Mouse (Mus musculus) thymus, postnatal 25 days (tissue): ENCODE results near the gene Cpa2.

ENCODE experiments used
- DNase-seq: peaks from one replicate; pipeline ENCODE4 v3.0.0; 2022

Cpa2 gene

GRCm38 (mm10) chr6:30549231-30549761 lies 7.9 kb downstream of the Cpa2 start:
- DNase-seq: no peak

GRCm38 (mm10) chr6:30550496-30551192 lies 9.3 kb downstream of the Cpa2 start:
- DNase-seq: no peak

- DNase-seq: no peak
Observed at GRCm38 (mm10) chr6:30551193-30551515, 9.8 kb downstream of the Cpa2 start.

- no peak for DNase-seq
Observed at GRCm38 (mm10) chr6:30551644-30552580, 10.5 kb downstream of the Cpa2 start.

DNA sequence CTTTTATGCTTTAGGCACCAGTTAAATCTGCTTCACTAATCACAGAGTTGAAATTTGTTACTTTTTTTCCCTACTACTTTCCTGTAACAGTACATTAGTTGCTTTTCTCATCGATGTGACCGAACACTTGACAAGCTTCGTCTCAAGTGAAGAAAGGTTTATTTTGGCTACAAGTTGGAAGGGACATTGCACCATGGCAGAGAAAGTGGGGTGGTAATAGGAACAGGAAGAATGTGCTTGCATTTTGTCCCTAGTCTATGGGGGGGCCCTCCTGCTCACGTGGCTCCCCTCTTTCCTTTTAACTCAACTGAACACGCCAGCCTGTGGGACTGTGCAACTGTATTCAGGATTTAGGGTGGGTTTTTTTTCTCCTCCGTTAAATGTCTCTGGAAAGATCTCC lies 11.2 kb downstream of the Cpa2 start:
- no peak for DNase-seq

GRCm38 (mm10) chr6:30553381-30554010 lies 12.1 kb downstream of the Cpa2 start:
- no peak for DNase-seq

- no peak for DNase-seq
Observed at GRCm38 (mm10) chr6:30554092-30554491, 12.7 kb downstream of the Cpa2 start.

DNA sequence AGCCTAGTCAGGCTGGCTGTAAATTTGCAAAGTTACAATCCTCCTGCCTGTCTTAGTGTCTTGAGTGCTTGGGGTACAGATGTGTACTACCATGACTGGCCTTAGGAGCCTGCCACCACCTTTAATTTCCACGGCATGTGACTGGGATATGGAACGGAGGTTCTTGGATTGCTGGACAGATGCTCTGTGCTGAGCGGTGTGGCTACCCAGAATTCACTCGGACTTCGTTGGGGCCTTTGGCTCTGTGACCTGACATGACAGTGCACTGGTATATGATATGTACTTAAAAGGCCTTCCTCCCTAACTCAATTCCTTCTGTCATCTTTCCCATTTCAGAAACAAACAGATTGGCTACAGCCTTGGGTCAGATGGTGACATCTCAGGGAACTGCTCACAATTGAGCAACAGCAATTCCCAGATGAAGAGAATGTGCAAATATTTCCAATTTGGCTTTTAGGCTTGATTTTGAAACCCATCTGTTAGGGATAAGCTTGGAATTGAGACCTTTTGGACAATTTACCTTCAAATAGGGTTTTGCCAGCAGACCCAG lies 13.3 kb downstream of the Cpa2 start:
- no peak for DNase-seq

DNA sequence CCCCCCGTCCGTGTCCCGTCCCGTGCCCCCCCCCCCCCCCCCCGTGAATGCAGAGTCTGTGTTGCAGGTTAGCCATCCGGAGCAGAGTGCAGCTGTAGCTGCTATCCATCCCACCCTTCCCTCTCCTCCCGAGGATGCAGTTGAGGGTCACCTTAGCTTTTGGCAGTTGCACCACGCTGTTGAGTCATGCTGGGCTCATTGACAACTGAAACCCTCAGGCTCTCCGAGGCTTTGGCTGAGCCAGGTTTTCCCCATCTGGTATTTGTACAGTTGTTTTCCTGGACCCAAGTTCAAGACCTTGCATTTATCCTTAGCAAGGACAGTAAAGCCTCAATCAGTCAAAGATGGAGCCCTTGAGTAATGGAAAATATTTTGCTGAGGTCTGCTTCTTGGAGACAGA lies 14.7 kb downstream of the Cpa2 start:
- no peak for DNase-seq

- no peak for DNase-seq
Observed at GRCm38 (mm10) chr6:30559726-30560125, 18.3 kb downstream of the Cpa2 start.

DNA sequence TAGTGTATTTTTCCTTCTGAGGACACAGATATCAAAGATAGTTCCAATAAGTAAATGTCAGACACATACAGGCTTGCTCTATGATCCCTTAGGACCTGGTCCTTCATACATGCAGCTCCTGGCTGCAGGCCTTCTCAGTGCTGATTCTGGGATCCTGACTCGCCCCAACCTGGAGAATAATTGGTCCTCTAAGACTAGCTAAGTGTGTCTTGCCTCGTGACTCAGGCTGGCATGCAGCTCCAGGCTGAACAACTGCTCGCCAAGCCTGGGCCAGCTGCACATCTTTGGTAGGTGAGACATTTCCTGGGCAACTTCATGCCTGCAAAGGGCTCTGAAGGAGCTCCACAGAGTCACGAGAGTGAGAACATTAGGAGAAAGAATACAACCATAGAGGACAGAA lies 20.8 kb downstream of the Cpa2 start:
- DNase-seq: no peak

DNA sequence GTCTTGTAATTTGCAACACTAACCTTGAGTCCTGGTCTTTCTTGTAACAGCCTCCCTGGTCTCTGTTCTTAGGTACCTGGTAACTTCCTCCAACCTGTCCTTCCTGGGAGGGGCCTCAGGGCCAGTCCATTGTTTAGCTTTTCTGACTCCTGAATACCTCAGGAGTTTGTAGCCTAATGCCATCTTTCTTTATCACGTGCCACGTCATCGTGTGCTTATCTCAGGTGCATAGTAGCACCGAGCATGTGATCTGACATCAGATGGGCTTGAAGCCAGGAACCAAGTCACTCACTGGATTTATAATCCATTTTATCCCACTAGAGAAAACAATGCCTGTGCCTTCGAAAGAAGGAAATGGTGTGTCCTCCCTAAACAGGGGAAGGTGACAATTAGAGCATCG lies 22.2 kb downstream of the Cpa2 start:
- DNase-seq: no peak

DNA sequence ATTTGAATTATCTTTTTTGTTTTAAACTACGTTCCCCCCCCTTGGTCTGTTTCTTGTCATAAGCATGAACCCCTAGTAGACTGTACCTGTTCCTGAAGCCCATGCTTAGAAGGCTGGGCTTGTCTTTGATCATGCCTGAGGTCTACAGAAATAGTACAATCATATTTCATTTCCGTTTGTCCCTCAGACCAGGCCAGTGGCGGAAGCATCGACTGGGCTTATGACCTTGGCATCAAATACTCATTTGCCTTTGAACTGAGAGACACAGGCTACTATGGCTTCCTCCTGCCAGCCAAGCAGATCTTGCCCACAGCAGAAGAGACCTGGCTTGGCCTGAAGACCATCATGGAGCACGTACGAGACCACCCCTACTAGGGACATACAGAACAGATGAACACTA lies 22.7 kb downstream of the Cpa2 start:
- no peak for DNase-seq

DNA sequence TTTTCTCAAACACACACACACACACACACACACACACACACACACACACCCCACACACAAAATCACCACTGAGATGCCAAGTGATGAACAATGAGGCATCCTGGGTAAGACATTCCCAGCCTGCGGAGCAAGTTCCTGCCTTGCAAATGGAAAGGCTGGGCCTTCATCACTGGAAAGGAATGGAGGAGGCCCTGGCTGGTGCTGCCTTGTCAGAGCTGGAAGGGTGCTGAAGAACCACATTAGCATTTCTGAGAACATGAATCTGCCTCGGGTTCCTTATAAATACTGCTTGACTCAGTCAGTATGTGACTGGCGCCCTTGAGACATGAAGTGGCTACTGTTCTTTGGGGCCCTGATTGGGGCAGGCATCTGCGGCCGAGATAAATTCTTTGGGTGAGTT lies 26.7 kb downstream of the Cpa2 start, which contains the start of gene Cpa4:
Cpa4 (plus strand) TSS at position 301 of the 400 bp plus-strand sequence.
- no peak for DNase-seq

DNA sequence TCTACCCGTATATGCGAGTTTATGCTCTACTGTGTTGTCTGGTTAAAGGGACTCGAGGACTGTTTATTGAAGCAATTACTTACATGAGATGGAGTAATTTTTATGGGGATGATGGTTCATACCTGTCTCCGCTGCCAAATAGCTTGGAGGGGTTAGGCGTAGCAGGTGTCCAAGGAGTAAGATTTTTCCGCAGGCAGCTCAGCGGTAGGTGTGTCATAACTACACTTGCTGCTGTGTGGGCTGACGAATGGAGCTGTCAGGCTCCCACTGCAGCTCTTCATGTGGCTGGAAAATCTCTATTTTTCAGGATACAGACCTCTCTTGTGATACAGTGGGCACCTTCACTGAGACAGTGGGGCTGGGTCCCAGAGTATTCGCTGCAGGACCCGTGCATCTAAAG lies 27.9 kb downstream of the Cpa2 start:
- DNase-seq: no peak

DNA sequence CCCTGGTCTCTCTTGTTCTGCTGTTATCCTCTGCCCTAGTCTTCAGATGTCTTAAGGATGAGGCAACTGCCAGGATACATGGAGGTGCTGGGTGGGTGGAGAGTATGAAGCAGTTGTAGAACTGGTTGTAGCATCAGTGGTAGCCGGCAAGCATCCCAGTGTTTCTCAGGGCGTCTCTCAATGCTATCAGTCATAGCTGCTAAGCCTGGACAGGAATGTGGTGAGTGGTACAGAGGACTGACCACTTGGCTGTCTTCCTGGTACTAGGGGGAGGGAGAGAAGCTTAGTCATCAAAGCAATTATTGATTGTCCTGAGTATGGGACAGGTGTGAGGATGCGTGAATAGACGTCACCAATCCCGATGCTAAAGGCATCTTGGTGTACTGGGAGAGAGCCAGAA lies 28.6 kb downstream of the Cpa2 start:
- no peak for DNase-seq

GRCm38 (mm10) chr6:30572456-30573311 lies 31.3 kb downstream of the Cpa2 start:
- no peak for DNase-seq

DNA sequence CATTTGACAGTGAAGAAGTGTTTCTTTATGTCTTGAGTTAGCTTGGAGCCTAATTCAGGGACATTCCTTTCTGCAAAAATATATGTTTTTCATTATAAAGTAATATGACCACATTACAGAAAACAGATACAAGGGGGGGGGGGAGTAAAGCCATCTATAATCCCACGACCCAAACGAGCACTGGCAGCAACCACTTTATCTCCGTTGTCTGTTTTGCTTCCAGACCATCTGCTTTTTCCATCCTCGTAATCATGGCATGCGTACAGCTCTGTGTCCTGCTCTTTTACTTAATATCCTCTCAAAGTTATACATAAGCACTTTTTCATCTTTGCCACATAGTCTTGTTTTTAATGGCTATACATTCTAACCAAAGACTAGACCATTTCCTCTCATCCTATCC lies 32.0 kb downstream of the Cpa2 start:
- DNase-seq: no peak

- no peak for DNase-seq
Observed at GRCm38 (mm10) chr6:30574945-30575344, 33.6 kb downstream of the Cpa2 start.

DNA sequence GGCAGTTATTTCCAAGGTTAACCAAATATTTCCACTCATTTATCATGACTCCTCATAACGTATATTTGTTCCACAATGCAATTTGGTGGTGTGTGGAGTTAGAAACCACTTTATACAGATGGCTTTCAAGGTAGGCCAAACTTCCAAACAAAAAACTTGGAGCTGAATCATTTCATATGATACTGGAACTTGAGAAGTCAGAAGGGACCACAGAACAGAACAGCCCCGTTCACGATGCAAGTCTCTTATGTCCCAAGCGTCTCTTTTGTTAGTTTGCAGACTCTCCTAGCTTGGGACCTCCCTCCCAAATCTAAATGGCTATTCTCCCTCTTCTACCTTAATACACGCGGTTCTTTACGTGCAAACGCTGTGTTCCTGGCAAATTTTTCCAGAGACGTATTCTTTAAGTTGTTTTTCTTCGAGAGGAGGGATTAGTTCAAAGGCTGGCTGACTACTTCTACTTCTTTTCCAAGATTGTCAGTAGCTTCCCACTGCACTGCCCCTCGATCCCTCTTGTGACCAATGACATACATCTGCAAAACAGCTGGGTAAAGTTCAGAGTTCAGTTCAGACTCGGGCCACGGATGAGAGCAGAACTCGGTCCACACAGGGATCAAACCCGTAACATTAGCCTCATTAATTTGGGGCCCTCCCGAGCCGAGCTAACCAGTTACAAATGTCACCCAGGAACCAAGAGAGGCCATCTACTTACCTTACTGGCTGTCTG lies 35.3 kb downstream of the Cpa2 start:
- DNase-seq: no peak
